Mouse (Mus musculus) forebrain, embryonic 10.5 days (tissue): Measurements from ENCODE around the gene Acadvl. TPM values are rescaled to one million over a fixed set of nuclear protein-coding genes. Genes with fewer than 3 reads are reported as not detected.

Source experiments
- DNase-seq: peaks from one replicate; pipeline ENCODE4 v3.0.0-alpha.2; 2017; ENCODE audit warnings: low spot score; ENCODE audit errors: extremely low spot score
- H3K27ac ChIP-seq: fragments of 300-500 bp; sonication (generic); 2 replicates; pipeline ENCODE4 v1.5.1; 2016; ENCODE audit warnings: mild to moderate bottlenecking
- H3K27me3 ChIP-seq: fragments of 300-500 bp; sonication (generic); 2 replicates; pipeline ENCODE4 v1.6.1; 2016; ENCODE audit warnings: mild to moderate bottlenecking; ENCODE audit not compliant: poor library complexity, severe bottlenecking
- H3K36me3 ChIP-seq: fragments of 300-500 bp; sonication (generic); replicated peaks from 2 replicates; pipeline ENCODE4 v1.6.1; 2016; ENCODE audit warnings: mild to moderate bottlenecking, moderate library complexity
- H3K4me1 ChIP-seq: fragments of 300-500 bp; sonication (generic); 2 replicates; pipeline ENCODE4 v1.6.1; 2016
- H3K4me3 ChIP-seq: fragments of 300-500 bp; sonication (generic); 2 replicates; pipeline ENCODE4 v1.5.1; 2016; ENCODE audit warnings: mild to moderate bottlenecking, moderate library complexity
- H3K9me3 ChIP-seq: fragments of 300-500 bp; sonication (generic); 2 replicates; pipeline ENCODE4 v1.6.1; 2016; ENCODE audit warnings: mild to moderate bottlenecking, moderate library complexity
- WGBS: fragments of 180-500 bp; shearing (Covaris S2); methylation state at CpG from one replicate; pipeline ENCODE4 v1.1.7; 2016; 5-methylcytosine and 5-hydroxymethylcytosine counted together
- microRNA counts: library from miRNA; unstranded; fragments of <30 nt; microRNA quantifications from one replicate; lab custom pipeline; 2017
- microRNA-seq: library from miRNA; unstranded; fragments of <30 nt; microRNA quantifications from one replicate; pipeline ENCODE4, GENCODE M21; 2017
- polyA plus RNA-seq: library from polyadenylated mRNA; unstranded; fragments of >200 nt; fragmentation: Nextera tagmentation; extraction: Ambion mirVana; gene quantifications from 2 replicates; pipeline ENCODE4 v1.2.1, GENCODE M21; 2016

Gene Acadvl
- polyA plus RNA-seq, 1 experiment from 2014 or later = 44.1 TPM

DNA sequence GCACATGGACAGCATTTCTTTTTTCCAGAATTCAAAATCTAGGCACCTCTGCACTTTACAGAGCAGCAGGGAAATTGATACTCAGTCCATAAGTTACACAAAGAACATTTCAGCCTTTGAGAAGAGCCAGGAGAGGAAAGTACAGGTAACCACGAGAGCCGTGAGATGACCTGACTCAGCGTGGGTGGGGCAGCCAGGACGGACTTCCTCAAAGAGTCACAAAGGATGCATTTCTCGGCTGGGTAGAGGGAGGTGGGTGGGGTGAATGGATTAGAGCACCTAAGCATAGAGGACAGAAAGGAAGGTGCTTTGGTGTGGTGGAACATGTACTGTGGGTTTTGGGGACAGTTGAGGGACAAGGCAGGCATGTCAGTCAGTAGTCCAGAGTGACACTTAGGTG lies 53.4 kb downstream of the Acadvl start:
- H3K4me3 ChIP-seq = no peak overlapping the region
- no peak overlapping the region for H3K27ac ChIP-seq
- DNase-seq = no peak
- H3K36me3 ChIP-seq = no peaks in the 10 kb centered on the region
- 56% methylated on average over 5 of the region's 5 CpGs for WGBS
- H3K27me3 ChIP-seq = peaks cover 64% of the 10 kb centered on the region
- H3K9me3 ChIP-seq = no peaks in the 10 kb centered on the region
- H3K4me1 ChIP-seq = peaks cover 19% of the 10 kb centered on the region

DNA sequence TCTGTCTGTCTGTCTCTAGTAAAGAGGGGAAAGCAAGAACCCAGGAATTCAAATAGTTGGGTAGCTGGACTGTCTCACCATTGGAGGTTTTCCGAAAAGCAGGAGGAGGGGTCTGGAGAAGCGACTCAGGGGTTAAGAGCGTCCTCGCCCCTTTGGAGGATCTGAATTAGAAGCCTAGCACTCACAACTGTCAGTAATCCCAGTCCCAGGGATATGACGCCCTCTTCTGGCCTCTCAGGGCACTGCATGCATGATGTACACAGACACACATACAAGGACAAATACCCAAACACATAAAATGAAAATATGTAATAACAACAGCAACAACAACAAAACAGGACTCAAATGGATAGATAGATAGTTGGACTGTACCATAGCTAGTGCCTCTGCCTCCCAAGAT lies 54.6 kb downstream of the Acadvl start:
- no peak for DNase-seq
- Histone ChIP-seq H3K36me3 (no peaks in the 10 kb centered on the region), H3K27me3 (peaks cover 52% of the 10 kb centered on the region), H3K4me3 (no peak overlapping the region; the same call in 1 of the 2 replicates), H3K27ac (no peak overlapping the region), H3K4me1 (peaks cover 8% of the 10 kb centered on the region), H3K9me3 (no peaks in the 10 kb centered on the region)
- 26% methylated on average over 5 of the region's 5 CpGs for WGBS

MicroRNAs encoded within 50 kb of the gene (microRNA counts, 519-probe panel; counts per million panel counts)
- microRNA mmu-miR-324-3p (lab: Ali Mortazavi, UCI) = 341 counts per million, percentile 65 among the panel's probes with 10 or more counts
- 3,709 counts per million, percentile 75 among the panel's probes with 10 or more counts for microRNA mmu-miR-324-5p (lab: Ali Mortazavi, UCI)

Small RNAs within 50 kb of the gene (microRNA-seq; reads per million reads assigned to microRNA genes)
- gene Gm44349 (not detected), gene Mir324 (3,655 reads per million, percentile 87 among the genes with 10 or more reads in this experiment)

Other genes starting within 250 kb of the Acadvl start
- gene Zbtb4, start 249.5 kb downstream of the Acadvl start, polyA plus RNA-seq = 0.46 and 0.77 TPM in 2 replicates
- 1.0 and 1.5 TPM in 2 replicates for gene Chrnb1, start 219.5 kb downstream of the Acadvl start, polyA plus RNA-seq
- gene Fgf11, start 213.6 kb downstream of the Acadvl start, polyA plus RNA-seq = 0.73 TPM in 2 replicates
- 0.71 and 0.95 TPM in 2 replicates for gene Tmem102, start 209.8 kb downstream of the Acadvl start, polyA plus RNA-seq
- gene Gm39566, start 200.1 kb downstream of the Acadvl start, polyA plus RNA-seq = not detected in 2 replicates
- gene Spem2, start 196.9 kb downstream of the Acadvl start, polyA plus RNA-seq = not detected in 2 replicates
- 0.19 TPM in 1 of 2 replicates, not detected in the other for gene Spem1, start 193.2 kb downstream of the Acadvl start, polyA plus RNA-seq
- 4.7 and 5.2 TPM in 2 replicates for gene Nlgn2, start 177.6 kb downstream of the Acadvl start, polyA plus RNA-seq
- gene Tmem256, start 176.9 kb downstream of the Acadvl start, polyA plus RNA-seq = 259 and 290 TPM in 2 replicates
- gene Plscr3, start 169.0 kb downstream of the Acadvl start, polyA plus RNA-seq = 67.5 and 67.6 TPM in 2 replicates
- gene Tnk1, start 156.7 kb downstream of the Acadvl start, polyA plus RNA-seq = 0.79 and 1.9 TPM in 2 replicates
- not detected in 2 replicates for gene Tmem95, start 137.4 kb downstream of the Acadvl start, polyA plus RNA-seq
- 4.8 and 6.7 TPM in 2 replicates for gene Kctd11, start 134.0 kb downstream of the Acadvl start, polyA plus RNA-seq
- gene Acap1, start 119.9 kb downstream of the Acadvl start, polyA plus RNA-seq = 0.84 and 1.3 TPM in 2 replicates
- 11.9 and 12.2 TPM in 2 replicates for gene 2810408A11Rik, start 114.4 kb downstream of the Acadvl start, polyA plus RNA-seq
- gene Neurl4, start 114.3 kb downstream of the Acadvl start, polyA plus RNA-seq = 14.3 and 14.8 TPM in 2 replicates
- gene Gps2, start 101.5 kb downstream of the Acadvl start, polyA plus RNA-seq = 92.4 and 97.3 TPM in 2 replicates
- 2,970 and 2,997 TPM in 2 replicates for gene Eif5a, start 93.5 kb downstream of the Acadvl start, polyA plus RNA-seq
- gene Ybx2, start 79.6 kb downstream of the Acadvl start, polyA plus RNA-seq = 5.7 and 6.4 TPM in 2 replicates
- gene Slc2a4, start 67.2 kb downstream of the Acadvl start, polyA plus RNA-seq = 14.2 and 15.7 TPM in 2 replicates
- gene Cldn7, start 50.6 kb downstream of the Acadvl start, polyA plus RNA-seq = 19.7 and 21.9 TPM in 2 replicates
- gene Ctdnep1, start 34.3 kb downstream of the Acadvl start, polyA plus RNA-seq = 21.5 and 23.4 TPM in 2 replicates
- 159 TPM in 2 replicates for gene Elp5, start 32.9 kb downstream of the Acadvl start, polyA plus RNA-seq
- 318 and 331 TPM in 2 replicates for gene Gabarap, start 24.3 kb downstream of the Acadvl start, polyA plus RNA-seq
- gene Phf23, start 19.6 kb downstream of the Acadvl start, polyA plus RNA-seq = 94.5 and 96.2 TPM in 2 replicates
- 44.3 and 51.6 TPM in 2 replicates for gene Dvl2, start 14.8 kb downstream of the Acadvl start, polyA plus RNA-seq
- 13.8 and 15.5 TPM in 2 replicates for gene Dlg4, start 1.5 kb upstream of the Acadvl start, polyA plus RNA-seq
- 0.71 and 1.2 TPM in 2 replicates for gene Asgr1, start 38.7 kb upstream of the Acadvl start, polyA plus RNA-seq
- gene Asgr2, start 77.2 kb upstream of the Acadvl start, polyA plus RNA-seq = not detected in 2 replicates
- gene Mgl2, start 114.9 kb upstream of the Acadvl start, polyA plus RNA-seq = not detected in 2 replicates
- not detected in 2 replicates for gene Clec10a, start 140.8 kb upstream of the Acadvl start, polyA plus RNA-seq
- 0.79 and 1.2 TPM in 2 replicates for gene Slc16a11, start 197.3 kb upstream of the Acadvl start, polyA plus RNA-seq
- gene Slc16a13, start 205.7 kb upstream of the Acadvl start, polyA plus RNA-seq = 14.6 and 16.1 TPM in 2 replicates
- gene Bcl6b, start 214.4 kb upstream of the Acadvl start, polyA plus RNA-seq = 4.5 and 4.7 TPM in 2 replicates
- 227 TPM in 2 replicates for gene 0610010K14Rik, start 222.5 kb upstream of the Acadvl start, polyA plus RNA-seq
- 7.9 and 10.1 TPM in 2 replicates for gene Gm21988, start 224.4 kb upstream of the Acadvl start, polyA plus RNA-seq
- gene Rnasek, start 224.4 kb upstream of the Acadvl start, polyA plus RNA-seq = 83.9 and 92.7 TPM in 2 replicates
- 2.5 and 2.7 TPM in 2 replicates for gene Alox12, start 239.9 kb upstream of the Acadvl start, polyA plus RNA-seq